Mouse (Mus musculus) MEL (cell line): ENCODE data around the gene Rps28.
A peak's percentile ranks its signal among the peaks of the same experiment; 100 is the strongest.

ENCODE experiments used
- GATA1 ChIP-seq: IDR thresholded peaks from 2 replicates; pipeline ENCODE4 v1.6.1; 2011; ENCODE audit warnings: low read depth, low read length, improper control_type of control experiment
- POLR2A ChIP-seq, 2 experiments: IDR thresholded peaks; 2 replicates each; pipeline ENCODE4 v1.6.1; 2011 to 2012; ENCODE audit warnings: low read length in 2 of 2, mild to moderate bottlenecking in 2 of 2, control low read depth in 1 of 2, improper control_type of control experiment in 1 of 2, low read depth in 1 of 2, moderate library complexity in 1 of 2; ENCODE audit not compliant: control insufficient read depth in 1 of 2, insufficient read depth in 1 of 2, poor library complexity in 1 of 2
- SIN3A ChIP-seq: IDR thresholded peaks from 2 replicates; pipeline ENCODE4 v1.6.1; 2012; ENCODE audit warnings: low read length, improper control_type of control experiment, inconsistent platforms
- SMC3 ChIP-seq: IDR thresholded peaks from 2 replicates; pipeline ENCODE4 v1.6.1; 2011; ENCODE audit warnings: low read depth, low read length, improper control_type of control experiment
- TCF12 ChIP-seq: IDR thresholded peaks from 2 replicates; pipeline ENCODE4 v1.6.1; 2014; ENCODE audit warnings: low read depth, mild to moderate bottlenecking, inconsistent platforms, low read length, improper control_type of control experiment, moderate library complexity
- ZC3H11A ChIP-seq: IDR thresholded peaks from 2 replicates; pipeline ENCODE4 v1.6.1; 2012; ENCODE audit warnings: low read depth, mild to moderate bottlenecking, inconsistent platforms, low read length, improper control_type of control experiment

DNA sequence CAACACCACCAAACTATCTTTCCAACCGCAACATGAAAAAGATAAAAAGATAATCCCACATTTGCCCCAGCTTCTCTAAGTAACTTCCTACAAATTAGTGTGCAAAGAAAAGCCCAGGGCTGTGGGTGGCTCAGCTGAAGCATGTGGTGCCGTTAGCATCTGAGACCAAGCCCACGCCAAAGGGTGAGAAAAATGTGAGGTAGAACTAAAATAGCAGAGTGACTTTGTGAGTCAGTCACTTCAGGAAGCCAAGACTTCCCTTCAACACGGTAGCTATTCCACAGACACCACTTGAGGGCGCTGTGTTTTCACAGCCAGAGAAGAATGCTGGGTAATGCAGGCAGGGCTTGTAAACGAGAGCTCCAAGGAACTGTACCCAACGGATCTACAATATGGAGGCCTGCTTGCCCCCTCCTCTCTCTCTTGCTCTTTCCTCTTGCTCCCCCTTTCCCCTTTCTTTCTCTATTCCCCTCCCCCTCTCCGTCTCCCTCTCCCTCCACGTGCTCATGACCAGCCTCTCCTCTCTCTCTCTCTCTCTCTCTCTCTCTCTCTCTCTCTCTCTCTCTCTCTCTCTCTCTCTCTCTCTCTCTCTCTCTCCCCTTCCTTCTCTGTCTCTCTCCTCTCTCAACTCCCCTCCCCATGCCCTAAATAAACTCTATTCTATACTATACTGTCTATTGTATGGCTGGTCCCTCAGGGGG, 41.1 kb upstream of the Rps28 start:
- TF ChIP-seq ZC3H11A (no peak), TCF12 (no peak; the same call in 1 of the 2 replicates), SMC3 (peak; percentile 51), GATA1 (peak; percentile 75), SIN3A (peak; percentile 53), POLR2A (IDR thresholded peaks at IDR 0.05; ENCODE audit: control insufficient read depth in 1 of 2, insufficient read depth in 1 of 2, low read depth in 1 of 2, low read length in 2 of 2, poor library complexity in 1 of 2) (peak in 1 of 2 experiments; percentile 64; a peak in 2 of 4 replicates)
